Mouse (Mus musculus) bone marrow macrophage, adult 2 months (primary cell): ENCODE data around the gene Add1.

Experiments used
- CTCF ChIP-seq: IDR thresholded peaks from 2 replicates; pipeline ENCODE4 v1.5.1; 2012; ENCODE audit warnings: low read depth, mild to moderate bottlenecking, low read length, moderate library complexity
- POLR2A ChIP-seq: IDR thresholded peaks from 2 replicates; pipeline ENCODE4 v1.6.1; 2012; ENCODE audit warnings: mild to moderate bottlenecking, low read depth, low read length, borderline replicate concordance

DNA sequence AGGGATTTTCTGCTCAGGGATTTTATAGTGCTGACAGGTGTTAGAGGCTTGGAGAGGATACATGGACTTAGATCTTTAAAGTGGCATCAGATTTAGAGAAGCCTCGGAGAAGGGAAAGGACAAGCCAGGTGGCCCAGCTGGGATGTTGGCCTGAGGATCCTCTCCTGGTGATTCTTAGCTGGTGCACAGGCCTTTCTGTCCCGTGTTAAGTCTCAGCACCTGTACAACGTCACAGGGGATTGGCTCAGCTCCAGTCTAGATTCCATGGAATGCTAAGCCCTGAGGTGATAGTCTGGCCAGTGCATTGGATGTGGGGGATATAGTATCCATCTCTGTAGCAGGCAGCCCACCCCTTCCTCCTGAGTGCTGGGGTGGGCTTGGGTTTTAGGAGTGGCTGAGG is 34.8 kb downstream of the Add1 start:
- TF ChIP-seq CTCF, result no peak
- no peak for TF ChIP-seq POLR2A
